Comparison of ENCODE assay signal across 8 mouse cellular contexts in genomic region chr5:114199116-114199777, GRCm38 (mm10). TPM values are rescaled to one million over a fixed set of nuclear protein-coding genes. Genes with fewer than 3 reads are reported as not detected.
DNase-seq lines count a peak whose midpoint lies in the region; ATAC-seq and TF ChIP-seq lines count a peak whose summit lies in the region.

No protein-coding gene starts in this region.

- no peak overlapping the region for H3K9ac ChIP-seq in midbrain, embryonic 14.5 days (replicated peaks; ENCODE audit: low read length)
- no peak overlapping the region for H3K9ac ChIP-seq in hindbrain, embryonic 14.5 days
- H3K9ac ChIP-seq in liver, postnatal 0 days (replicated peaks): no peak overlapping the region

- DNase-seq in midbrain, embryonic 14.5 days: peak; percentile 42
- DNase-seq in midbrain, embryonic 10.5 days (ENCODE audit: low spot score): no peak
- DNase-seq in embryonic facial prominence, embryonic 10.5 days (ENCODE audit: low spot score): peak; percentile 71
- peak; percentile 30 for DNase-seq in hindbrain, embryonic 14.5 days (ENCODE audit: low spot score)
- no peak for DNase-seq in liver, postnatal 0 days
- peak; percentile 3 for DNase-seq in telencephalon, adult 2 months (ENCODE audit: low read depth, low spot score)
- no peak for DNase-seq in urinary bladder, adult 18-20 months (ENCODE audit: low spot score in 2 of 2)
- DNase-seq in layer of hippocampus, postnatal 25 days (ENCODE audit: extremely low spot score in 1 of 2, low spot score in 1 of 2): no peak

- no peaks in the 10 kb centered on the region for H3K9me3 ChIP-seq in midbrain, embryonic 14.5 days (ENCODE audit: control insufficient read depth, low read length)
- no peaks in the 10 kb centered on the region for H3K9me3 ChIP-seq in midbrain, embryonic 10.5 days (replicated peaks)
- no peaks in the 10 kb centered on the region for H3K9me3 ChIP-seq in embryonic facial prominence, embryonic 10.5 days
- no peaks in the 10 kb centered on the region for H3K9me3 ChIP-seq in hindbrain, embryonic 14.5 days (ENCODE audit: control insufficient read depth, low read length)
- H3K9me3 ChIP-seq in liver, postnatal 0 days (ENCODE audit: low read length): no peaks in the 10 kb centered on the region

- no peaks in the 10 kb centered on the region for H3K36me3 ChIP-seq in midbrain, embryonic 14.5 days (ENCODE audit: control insufficient read depth, insufficient read depth, low read length)
- H3K36me3 ChIP-seq in midbrain, embryonic 10.5 days: no peaks in the 10 kb centered on the region
- H3K36me3 ChIP-seq in embryonic facial prominence, embryonic 10.5 days (replicated peaks): no peaks in the 10 kb centered on the region
- no peaks in the 10 kb centered on the region for H3K36me3 ChIP-seq in hindbrain, embryonic 14.5 days (replicated peaks; ENCODE audit: control insufficient read depth, insufficient read depth)
- 0 out of 2 replicates have a peak, but pooled peaks cover 6% of the 10 kb centered on the region for H3K36me3 ChIP-seq in liver, postnatal 0 days (replicated peaks; ENCODE audit: insufficient read depth, low read length)

- H3K27me3 ChIP-seq in midbrain, embryonic 14.5 days (ENCODE audit: control insufficient read depth, insufficient read depth, low read length): no peaks in the 10 kb centered on the region
- H3K27me3 ChIP-seq in midbrain, embryonic 10.5 days (ENCODE audit: low read depth, poor library complexity, severe bottlenecking): no peaks in the 10 kb centered on the region
- no peaks in the 10 kb centered on the region for H3K27me3 ChIP-seq in embryonic facial prominence, embryonic 10.5 days (replicated peaks; ENCODE audit: low read depth, poor library complexity, severe bottlenecking)
- H3K27me3 ChIP-seq in hindbrain, embryonic 14.5 days (ENCODE audit: control insufficient read depth, insufficient read depth, low read length): no peaks in the 10 kb centered on the region
- no peaks in the 10 kb centered on the region for H3K27me3 ChIP-seq in liver, postnatal 0 days (ENCODE audit: insufficient read depth, low read length)

- H3K4me1 ChIP-seq in midbrain, embryonic 14.5 days (ENCODE audit: control insufficient read depth, insufficient read depth, low read length): no peaks in the 10 kb centered on the region
- peaks cover 10% of the 10 kb centered on the region for H3K4me1 ChIP-seq in midbrain, embryonic 10.5 days
- H3K4me1 ChIP-seq in embryonic facial prominence, embryonic 10.5 days: peaks cover 24% of the 10 kb centered on the region
- no peaks in the 10 kb centered on the region for H3K4me1 ChIP-seq in hindbrain, embryonic 14.5 days (replicated peaks; ENCODE audit: control insufficient read depth, insufficient read depth, low read length)
- no peaks in the 10 kb centered on the region for H3K4me1 ChIP-seq in liver, postnatal 0 days (ENCODE audit: insufficient read depth)

- no peak overlapping the region for H3K4me2 ChIP-seq in midbrain, embryonic 14.5 days (ENCODE audit: low read length)
- 0 out of 2 replicates have a peak overlapping the region, but pooled peaks have one; percentile 4 for H3K4me2 ChIP-seq in hindbrain, embryonic 14.5 days (replicated peaks)
- peak overlapping the region; percentile 27 for H3K4me2 ChIP-seq in liver, postnatal 0 days (ENCODE audit: low read depth, low read length)

- H3K27ac ChIP-seq in midbrain, embryonic 14.5 days (replicated peaks; ENCODE audit: low read depth, low read length): no peak overlapping the region
- H3K27ac ChIP-seq in midbrain, embryonic 10.5 days (replicated peaks): no peak overlapping the region
- peak overlapping the region; percentile 49 for H3K27ac ChIP-seq in embryonic facial prominence, embryonic 10.5 days (replicated peaks)
- no peak overlapping the region for H3K27ac ChIP-seq in hindbrain, embryonic 14.5 days
- H3K27ac ChIP-seq in liver, postnatal 0 days (ENCODE audit: low read depth): no peak overlapping the region

- TF ChIP-seq CTCF in liver, postnatal 0 days (IDR thresholded peaks at IDR 0.05; ENCODE audit: low read depth): no peak

- ATAC-seq in midbrain, embryonic 14.5 days (ENCODE audit: low FRiP score, low TSS enrichment): no peak
- no peak for ATAC-seq in hindbrain, embryonic 14.5 days (ENCODE audit: low FRiP score)
- ATAC-seq in liver, postnatal 0 days: no peak

- no peak overlapping the region for H3K4me3 ChIP-seq in midbrain, embryonic 14.5 days (replicated peaks; ENCODE audit: low read depth, low read length)
- H3K4me3 ChIP-seq in midbrain, embryonic 10.5 days: no peak overlapping the region
- peak overlapping the region; percentile 38 for H3K4me3 ChIP-seq in embryonic facial prominence, embryonic 10.5 days
- no peak overlapping the region for H3K4me3 ChIP-seq in hindbrain, embryonic 14.5 days (replicated peaks; ENCODE audit: low read length)
- no peak overlapping the region for H3K4me3 ChIP-seq in liver, postnatal 0 days (ENCODE audit: low read depth, low read length)

- 20% methylated on average over 13 of the region's 13 CpGs for WGBS in midbrain, embryonic 14.5 days
- WGBS in midbrain, embryonic 10.5 days: 39% methylated on average over 13 of the region's 13 CpGs
- 20% methylated on average over 13 of the region's 13 CpGs for WGBS in embryonic facial prominence, embryonic 10.5 days
- 35% methylated on average over 13 of the region's 13 CpGs for WGBS in hindbrain, embryonic 14.5 days
- 23% methylated on average over 13 of the region's 13 CpGs for WGBS in liver, postnatal 0 days (ENCODE audit: insufficient replicate concordance)

- no peak for TF ChIP-seq EP300 in liver, postnatal 0 days (IDR thresholded peaks at IDR 0.05; ENCODE audit: low read depth)

RNA-seq across cellular contexts. Expression of gene Acacb, which starts 52.9 kb away (rescaled TPM):
- polyA plus RNA-seq in midbrain, embryonic 14.5 days (2014; fragmentation: Nextera tagmentation; extraction: Ambion mirVana): 3.6 and 5.6 TPM in 2 replicates
- 2.6 and 3.3 TPM in 2 replicates for polyA plus RNA-seq in midbrain, embryonic 10.5 days (2016; fragmentation: Nextera tagmentation; extraction: Ambion mirVana)
- polyA plus RNA-seq in embryonic facial prominence, embryonic 10.5 days (2016; fragmentation: Nextera tagmentation; extraction: Ambion mirVana): 3.2 and 4.4 TPM in 2 replicates
- polyA plus RNA-seq in hindbrain, embryonic 14.5 days (2014; fragmentation: Nextera tagmentation; extraction: Ambion mirVana): 3.6 and 3.7 TPM in 2 replicates
- 1.0 and 1.2 TPM in 2 replicates for polyA plus RNA-seq in liver, postnatal 0 days (2015; fragmentation: Nextera tagmentation; extraction: Ambion mirVana)
- 1 to 10 TPM; 6.1 to 6.5 TPM for total RNA-seq in layer of hippocampus, postnatal 25 days (2021)

Comparison
In these comparisons a context has a peak if more than half of its experiments do, and no peak if none do; other contexts are left out.
1. DNase-seq: peak in midbrain, embryonic 14.5 days (single experiment), embryonic facial prominence, embryonic 10.5 days (single experiment), hindbrain, embryonic 14.5 days (single experiment) and telencephalon, adult 2 months (single experiment); none in midbrain, embryonic 10.5 days (single experiment), liver, postnatal 0 days (single experiment), urinary bladder, adult 18-20 months (0 of 2) and layer of hippocampus, postnatal 25 days (0 of 2).